11 mouse cellular contexts compared by ENCODE assay signal in the genomic region with DNA sequence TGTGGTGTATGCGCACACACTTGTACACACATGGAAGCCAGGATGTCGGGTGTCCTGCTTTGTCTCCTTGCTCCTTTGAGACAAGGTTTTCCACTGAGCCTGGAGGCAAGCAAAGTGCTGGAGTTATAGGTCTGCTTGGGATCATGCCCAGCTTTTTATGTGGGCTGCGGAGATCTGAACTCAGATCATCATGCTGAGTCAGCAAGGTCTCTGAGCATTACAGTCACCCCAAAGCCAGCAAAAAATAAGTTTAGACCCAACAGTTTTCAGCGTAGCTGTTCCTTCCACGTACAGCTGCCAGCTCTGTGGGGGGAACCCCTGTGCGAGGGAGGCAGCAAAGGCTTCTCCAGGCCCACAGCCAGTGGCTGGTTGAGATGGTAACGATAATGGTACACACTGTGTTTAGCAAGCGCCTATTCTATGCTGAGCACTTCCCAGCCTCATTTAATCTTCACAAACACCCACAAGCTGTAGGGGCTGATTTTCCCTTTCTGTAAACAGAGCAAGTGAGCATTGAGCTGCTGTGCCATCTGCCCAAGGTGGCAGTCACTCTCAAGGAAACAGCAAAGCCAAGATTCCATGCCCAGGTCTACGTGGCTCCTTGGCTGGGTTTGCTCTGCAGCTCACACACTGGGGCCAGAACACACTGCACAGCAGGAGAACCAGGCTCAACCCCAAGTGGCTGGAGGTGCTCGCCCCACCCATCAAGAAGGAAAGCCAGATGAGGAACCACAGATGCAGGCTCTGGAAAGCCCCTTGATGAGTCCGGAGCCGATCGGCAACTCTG. TPM values are rescaled to one million over a fixed set of nuclear protein-coding genes. Genes with fewer than 3 reads are reported as not detected.
DNase-seq lines count a peak whose midpoint lies in the region; ATAC-seq and TF ChIP-seq lines count a peak whose summit lies in the region.
"Had no signal": no experiment of that assay in that cellular context is flagged by ENCODE, and none has a peak within 500 bp of the region (broad histone marks: within the 10 kb centered on the region; RNA-seq: fewer than 3 reads in every experiment).

No protein-coding gene starts in this region.

- intact Hi-C loops in left cerebral cortex, postnatal 25 days (cut with DNase I), result loop anchor here (1.0 to 5.0 kb wide), 2 partner anchors 44 to 53 kb away; no protein-coding TSS in a partner anchor

- DNase-seq in cerebellum, adult 11 months, result peak; percentile 56
- no peak for DNase-seq in cerebellum, adult 9-10 months
- DNase-seq in A20 (ENCODE audit: low read depth, low spot score), result peak; percentile 82
- peak; percentile 85 to 87 for DNase-seq in frontal cortex, adult 2 months (ENCODE audit: extremely low spot score in 1 of 2, low spot score in 1 of 2)
- DNase-seq in left cerebral cortex, postnatal 25 days (ENCODE audit: low spot score in 2 of 2), result peak; percentile 81 to 95
- DNase-seq in c-Kit-positive CD71-positive TER-119-positive erythroid progenitor cells, embryonic 14.5 days (ENCODE audit: low spot score), result no peak
- no peak for DNase-seq in kidney, postnatal 10 days
- DNase-seq: lung, adult 2 months; spleen, adult 18-20 months had no signal

- H3K36me3 ChIP-seq in intestine, postnatal 0 days (ENCODE audit: control insufficient read depth, insufficient read depth), result peaks cover 12% of the 10 kb centered on the region; the same call in 1 of the 2 replicates

- no peak for ATAC-seq in intestine, postnatal 0 days
- ATAC-seq: intestine, embryonic 16.5 days had no signal

- no peaks in the 10 kb centered on the region for H3K4me1 ChIP-seq in intestine, postnatal 0 days (replicated peaks; ENCODE audit: control insufficient read depth, insufficient read depth, low read length)

- no peak for TF ChIP-seq CTCF in intestine, postnatal 0 days (IDR thresholded peaks at IDR 0.05; ENCODE audit: low read depth)

- 88% methylated on average over 13 of the region's 13 CpGs for WGBS in intestine, postnatal 0 days

- H3K9me3 ChIP-seq in intestine, postnatal 0 days (ENCODE audit: control insufficient read depth), result no peaks in the 10 kb centered on the region

- no peaks in the 10 kb centered on the region for H3K27me3 ChIP-seq in intestine, postnatal 0 days (replicated peaks; ENCODE audit: control insufficient read depth, insufficient read depth, low read length)

- H3K9ac ChIP-seq in intestine, postnatal 0 days (ENCODE audit: low read depth, low read length), result no peak overlapping the region

- H3K27ac ChIP-seq in intestine, postnatal 0 days (ENCODE audit: low read depth, low read length), result no peak overlapping the region

- H3K4me3 ChIP-seq in intestine, postnatal 0 days (ENCODE audit: low read depth, low read length), result no peak overlapping the region

- H3K4me2 ChIP-seq in intestine, postnatal 0 days (replicated peaks; ENCODE audit: low read depth), result no peak overlapping the region

RNA-seq across cellular contexts. Expression of gene Soga1, which starts 30.5 kb away (rescaled TPM):
- polyA plus RNA-seq in frontal cortex, adult 2 months (2012; rRNA removed), result 8.5 and 10.5 TPM in 2 replicates
- 10 to 100 TPM; 19.8 to 24.6 TPM for total RNA-seq in left cerebral cortex, postnatal 25 days (2021)
- polyA plus RNA-seq in intestine, postnatal 0 days (2015; fragmentation: Nextera tagmentation; extraction: Ambion mirVana), result 0.90 TPM in 2 replicates

RNA-seq across cellular contexts. Expression of gene Tldc2, which starts 38.3 kb away (rescaled TPM):
- 0.30 TPM in 1 of 2 replicates, not detected in the other for polyA plus RNA-seq in frontal cortex, adult 2 months (2012; rRNA removed)
- total RNA-seq in left cerebral cortex, postnatal 25 days (2021), result not detected
- not detected in 2 replicates for polyA plus RNA-seq in intestine, postnatal 0 days (2015; fragmentation: Nextera tagmentation; extraction: Ambion mirVana)
- polyA plus RNA-seq: intestine, embryonic 16.5 days; lung, adult 2 months had no signal

RNA-seq across cellular contexts. Expression of gene Dsn1, which starts 41.6 kb away (rescaled TPM):
- polyA plus RNA-seq in frontal cortex, adult 2 months (2012; rRNA removed), result 6.6 and 7.3 TPM in 2 replicates
- 1 to 10 TPM; 4.7 TPM for total RNA-seq in left cerebral cortex, postnatal 25 days (2021)
- 7.7 and 7.9 TPM in 2 replicates for polyA plus RNA-seq in intestine, postnatal 0 days (2015; fragmentation: Nextera tagmentation; extraction: Ambion mirVana)

RNA-seq across cellular contexts. Expression of gene Ndrg3, which starts 56.7 kb away (rescaled TPM):
- polyA plus RNA-seq in frontal cortex, adult 2 months (2012; rRNA removed), result 439 and 512 TPM in 2 replicates
- total RNA-seq in left cerebral cortex, postnatal 25 days (2021), result 100 to 1,000 TPM; 509 to 517 TPM
- polyA plus RNA-seq in intestine, postnatal 0 days (2015; fragmentation: Nextera tagmentation; extraction: Ambion mirVana), result 25.1 and 25.3 TPM in 2 replicates

Comparison
In these comparisons a context has a peak if more than half of its experiments do, and no peak if none do; other contexts are left out.
1. DNase-seq: peak in cerebellum, adult 11 months (single experiment), A20 (single experiment), frontal cortex, adult 2 months (2 of 2) and left cerebral cortex, postnatal 25 days (2 of 2); none in cerebellum, adult 9-10 months (single experiment), c-Kit-positive CD71-positive TER-119-positive erythroid progenitor cells, embryonic 14.5 days (single experiment) and kidney, postnatal 10 days (single experiment).